Mouse (Mus musculus) monocyte, adult 5-6 weeks (primary cell): ENCODE data around the gene Ephb6. TPM values are rescaled to one million over a fixed set of nuclear protein-coding genes. Genes with fewer than 3 reads are reported as not detected.
A peak's percentile ranks its signal among the peaks of the same experiment; 100 is the strongest.
"Not testable (repeated sequence)": the region's sequence is repeated elsewhere in the genome, so short reads cannot be mapped to it uniquely, and the experiment has no call there.

Source experiments
- ATAC-seq: fragments of 153-309, 156-312 bp; replicated peaks from 2 replicates; pipeline ENCODE4 v1.8.0; 2017; ENCODE audit warnings: mild to moderate bottlenecking; ENCODE audit not compliant: low TSS enrichment, insufficient number of reproducible peaks, severe bottlenecking, poor library complexity, low FRiP score
- total RNA-seq: library from RNA; stranded (forward); fragments of 200-1000, 200-491, 200-594 nt; gene quantifications from 3 replicates; pipeline ENCODE4 v1.2.3, GENCODE M21; 2017

The Ephb6 gene
- total RNA-seq = 1.6 to 4.7 TPM (median 2.0 TPM) in 3 replicates

GRCm38 (mm10) chr6:41605061-41605793 lies at the start of gene Ephb6:
TSS of gene Ephb6 (plus strand) at chr6:41605482.
- peak; percentile 67; the same call in 1 of the 2 replicates for ATAC-seq

- ATAC-seq = no peak
Observed at GRCm38 (mm10) chr6:41556389-41556788, 48.9 kb upstream of the Ephb6 start.

DNA sequence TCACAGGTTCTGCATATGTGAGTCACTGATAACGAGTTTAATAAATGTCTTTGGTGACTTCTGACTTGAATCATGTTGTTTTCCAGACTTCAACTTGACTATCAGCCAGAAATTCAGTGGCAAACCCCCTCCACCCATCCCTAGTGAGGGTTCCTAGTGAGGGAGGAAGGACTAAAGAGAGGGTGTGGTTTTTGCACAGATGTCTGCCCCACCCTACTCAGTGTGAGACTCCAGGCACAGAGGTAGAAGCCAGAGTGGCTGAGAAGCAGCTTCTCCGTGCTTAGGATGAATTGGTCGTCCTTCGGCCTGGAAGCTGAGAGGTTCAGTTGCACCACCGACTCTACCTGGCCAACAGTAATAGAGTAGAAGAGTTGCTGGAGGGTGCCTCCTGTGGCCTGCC lies 47.8 kb upstream of the Ephb6 start:
- no peak for ATAC-seq

DNA sequence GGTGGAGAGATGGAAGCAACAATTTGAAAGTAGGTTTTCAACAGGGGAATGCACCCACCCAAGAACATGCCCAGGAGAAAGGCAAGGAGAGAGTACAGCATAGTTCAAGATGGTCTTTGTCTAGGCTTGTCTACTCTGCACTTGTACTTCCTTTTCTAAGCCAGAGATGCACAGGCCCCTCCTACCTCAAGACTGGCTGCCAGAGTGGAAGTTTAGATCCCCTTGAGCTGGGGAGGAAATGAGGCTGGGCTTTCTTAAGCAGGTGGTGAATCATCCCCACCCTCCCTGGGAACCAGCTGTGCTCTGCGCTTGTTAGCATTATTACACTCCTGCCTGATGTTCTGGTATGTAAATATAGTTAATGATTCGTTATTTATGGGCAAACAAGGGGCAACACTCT lies 47.0 kb upstream of the Ephb6 start:
- ATAC-seq = no peak

- ATAC-seq = no peak
Observed at GRCm38 (mm10) chr6:41559331-41559730, 46.0 kb upstream of the Ephb6 start.

GRCm38 (mm10) chr6:41560273-41560672 lies 45.0 kb upstream of the Ephb6 start:
- ATAC-seq = no peak

GRCm38 (mm10) chr6:41562598-41562997 lies 42.7 kb upstream of the Ephb6 start:
- ATAC-seq = no peak

- ATAC-seq = not testable (repeated sequence)
Observed at GRCm38 (mm10) chr6:41563104-41563951, 42.0 kb upstream of the Ephb6 start.

- no peak for ATAC-seq
Observed at GRCm38 (mm10) chr6:41565261-41565660, 40.0 kb upstream of the Ephb6 start.

GRCm38 (mm10) chr6:41566965-41567364 lies 38.3 kb upstream of the Ephb6 start:
- ATAC-seq = no peak

- ATAC-seq = no peak
Observed at GRCm38 (mm10) chr6:41569078-41569477, 36.2 kb upstream of the Ephb6 start.

GRCm38 (mm10) chr6:41576526-41577097 lies 28.7 kb upstream of the Ephb6 start:
- ATAC-seq = no peak

DNA sequence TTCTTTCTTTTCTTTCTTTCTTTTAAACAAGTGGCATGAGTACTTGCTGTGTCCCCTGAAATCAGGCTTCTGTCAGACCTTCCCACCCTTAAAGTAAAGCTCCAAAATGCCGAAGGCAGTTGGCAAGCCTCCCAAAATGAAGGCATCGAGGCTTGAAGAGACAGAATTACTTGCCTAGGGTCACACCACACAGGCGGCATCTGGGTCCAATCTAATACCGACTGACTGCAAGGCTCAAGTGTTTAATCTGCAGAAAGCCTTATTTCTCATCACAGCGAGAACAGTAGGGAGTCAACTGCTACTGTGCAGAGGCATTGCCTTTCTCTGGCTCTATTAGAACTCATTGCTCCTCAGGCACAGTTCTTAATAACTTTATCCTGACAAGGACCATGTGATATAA lies 28.0 kb upstream of the Ephb6 start:
- no peak for ATAC-seq

DNA sequence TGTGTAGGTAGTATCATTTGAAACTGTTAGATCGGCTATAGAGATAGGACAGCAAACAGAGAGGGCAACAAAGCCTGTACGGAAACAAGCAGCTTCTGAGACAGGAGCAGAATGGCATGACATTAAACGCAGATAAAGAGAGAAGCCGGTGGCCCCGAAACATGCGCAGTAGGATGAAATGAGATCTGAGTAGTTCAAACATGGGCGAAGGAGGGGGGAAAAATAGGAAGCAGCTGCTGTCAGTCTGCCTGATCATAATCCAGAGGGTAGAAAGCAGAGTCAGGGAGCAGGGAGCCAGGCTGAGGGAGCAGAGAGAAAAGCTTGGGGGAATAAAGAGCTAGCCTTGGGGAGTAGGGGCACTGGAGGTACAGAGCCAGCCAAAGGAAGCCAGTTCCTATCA lies 24.0 kb upstream of the Ephb6 start:
- ATAC-seq = no peak

DNA sequence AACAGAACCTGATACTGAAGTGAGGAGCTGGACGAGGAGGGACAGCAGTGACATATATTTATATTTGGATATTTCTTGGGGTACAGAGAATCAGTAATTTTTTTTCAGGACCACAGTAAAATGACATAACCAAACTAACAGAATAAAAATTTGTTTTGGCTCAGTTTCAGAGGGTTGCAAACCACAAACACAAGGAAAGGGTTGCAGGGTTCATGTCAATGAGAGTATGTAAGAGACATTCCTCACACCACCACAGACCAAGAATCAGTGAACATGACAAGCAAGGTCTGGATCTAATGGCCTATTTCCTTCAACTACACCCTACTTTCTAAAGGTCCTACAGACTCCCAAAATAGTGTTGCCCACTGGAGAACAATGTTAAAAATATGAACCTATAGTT lies 23.1 kb upstream of the Ephb6 start:
- ATAC-seq = no peak

- no peak; the same call in 1 of the 2 replicates for ATAC-seq
Observed at GRCm38 (mm10) chr6:41604401-41605050, 756 bp upstream of the Ephb6 start.

- no peak for ATAC-seq
Observed at GRCm38 (mm10) chr6:41605794-41606104, 467 bp downstream of the Ephb6 start.

GRCm38 (mm10) chr6:41606214-41606613 lies 932 bp downstream of the Ephb6 start:
- ATAC-seq = 0 out of 2 replicates have a peak, but pooled peaks have one; percentile 25

DNA sequence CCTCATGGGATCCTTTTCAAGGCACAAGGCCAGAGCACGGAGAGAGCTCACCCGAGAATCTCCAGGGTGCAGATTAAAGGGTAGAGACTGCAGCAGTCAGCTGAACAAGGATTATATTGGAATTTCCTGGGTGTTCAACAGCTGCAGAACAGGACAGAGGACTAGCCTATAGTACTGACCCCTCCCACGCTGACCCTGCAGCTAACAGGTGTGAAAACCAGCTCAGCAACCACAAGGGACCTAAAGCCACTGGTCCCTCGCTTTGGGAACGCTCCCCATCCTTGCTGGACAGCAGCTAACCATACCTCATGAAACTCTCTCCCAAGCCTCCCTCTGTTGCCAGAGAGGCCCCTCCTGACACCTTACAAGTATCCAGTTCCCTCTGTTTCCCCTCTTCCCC lies 2.4 kb downstream of the Ephb6 start:
- no peak for ATAC-seq
